Mouse (Mus musculus) cerebellum, adult 8-10 months (tissue): Measurements from ENCODE around the gene Foxo6.

ENCODE experiments used
- DNase-seq: peaks from one replicate; pipeline ENCODE4 v3.0.0; 2022

The Foxo6 gene

GRCm38 (mm10) chr4:120287290-120288111 is at the start of gene Foxo6:
Gene Foxo6, minus strand, starts transcription at chr4:120287349.
- DNase-seq, result peak; percentile 81

GRCm38 (mm10) chr4:120334316-120334715 is 47.2 kb upstream of the Foxo6 start:
- DNase-seq, result no peak

DNA sequence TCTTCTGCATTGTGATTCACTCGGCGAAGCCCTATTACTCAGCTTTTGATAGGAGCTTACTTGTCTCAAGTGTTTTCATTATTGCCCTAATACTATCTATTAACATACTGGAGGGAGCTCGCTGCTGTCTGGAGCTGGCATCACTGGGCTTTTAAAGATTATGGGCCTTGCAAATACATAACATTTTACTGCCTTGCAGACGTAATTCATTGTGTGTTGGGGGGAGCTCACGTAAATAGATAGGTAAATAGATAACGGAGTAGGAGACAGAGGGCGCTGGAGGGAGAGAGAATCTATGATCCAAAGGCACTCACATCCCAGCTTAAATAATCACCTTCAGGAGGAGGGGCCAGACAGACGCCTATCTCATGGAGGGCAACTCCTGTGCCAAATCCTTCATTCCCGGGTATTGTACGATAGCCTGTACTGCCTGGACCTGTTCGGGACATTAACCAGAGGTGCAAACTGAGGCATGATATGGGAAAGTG is 45.8 kb upstream of the Foxo6 start:
- no peak for DNase-seq

DNA sequence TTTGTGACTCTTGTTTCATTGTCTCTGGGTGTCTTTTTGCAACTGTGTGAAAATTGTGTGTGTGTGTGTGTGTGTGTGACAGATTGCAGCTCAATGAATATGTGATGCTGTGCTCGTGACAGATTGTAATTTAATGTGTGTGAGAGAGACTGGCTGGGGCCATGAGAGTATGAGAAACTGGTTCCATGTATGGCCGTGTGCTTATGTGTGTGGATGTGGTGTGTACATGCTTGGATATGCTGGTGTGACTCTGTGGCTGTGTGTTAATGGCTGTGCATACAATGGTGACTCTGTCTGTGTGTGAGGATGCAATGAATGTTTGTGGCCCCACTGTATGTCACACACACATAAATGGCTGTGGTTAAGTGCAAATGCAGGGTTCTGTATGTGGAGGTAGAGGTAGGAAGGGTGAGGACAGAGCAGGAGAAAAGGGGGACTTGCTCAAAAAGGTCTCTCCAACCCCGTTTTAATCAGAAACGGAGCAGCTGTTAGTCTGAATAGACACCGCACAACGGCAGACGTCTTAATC is 45.3 kb upstream of the Foxo6 start:
- no peak for DNase-seq

DNA sequence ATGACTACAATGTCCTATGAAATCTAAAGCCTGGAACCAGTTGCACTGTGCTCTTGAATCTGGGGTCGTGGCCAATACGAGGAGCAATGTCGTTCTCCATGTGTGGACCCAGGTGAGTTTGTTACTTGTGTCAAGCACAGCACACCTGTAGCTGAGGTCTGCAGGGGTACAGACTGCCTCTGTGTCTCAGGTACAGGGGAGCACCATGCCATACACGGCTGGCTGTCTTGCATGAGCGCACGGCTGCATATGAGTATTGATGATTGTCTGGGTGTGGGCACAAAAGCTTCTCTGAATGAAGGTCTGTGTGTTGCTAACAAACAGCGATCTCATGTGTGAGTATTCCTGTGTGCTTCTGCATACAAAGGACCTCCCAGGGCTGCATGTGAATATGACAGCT is 44.8 kb upstream of the Foxo6 start:
- DNase-seq, result no peak

- DNase-seq, result no peak
These were observed 44.4 kb upstream of the Foxo6 start for GRCm38 (mm10) chr4:120331541-120331940.

DNA sequence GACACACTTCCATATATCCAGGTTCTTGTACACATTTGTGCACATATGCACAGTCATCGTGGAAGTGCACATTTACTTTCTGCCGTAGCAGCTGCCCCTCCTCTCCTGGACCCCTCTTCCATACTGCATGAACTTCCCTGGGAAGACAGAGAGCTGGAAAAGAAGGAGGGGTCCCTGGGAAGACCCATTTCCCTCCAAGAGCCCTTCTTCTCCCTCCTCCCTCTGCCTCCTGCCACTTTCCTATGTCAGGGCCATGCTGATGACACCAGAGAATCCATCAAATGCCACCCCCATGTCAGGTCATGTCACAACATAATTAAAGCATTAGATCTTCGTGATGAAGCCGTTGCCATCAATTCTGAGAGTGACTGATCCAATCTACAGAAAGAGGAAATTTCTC is 38.6 kb upstream of the Foxo6 start:
- no peak for DNase-seq

DNA sequence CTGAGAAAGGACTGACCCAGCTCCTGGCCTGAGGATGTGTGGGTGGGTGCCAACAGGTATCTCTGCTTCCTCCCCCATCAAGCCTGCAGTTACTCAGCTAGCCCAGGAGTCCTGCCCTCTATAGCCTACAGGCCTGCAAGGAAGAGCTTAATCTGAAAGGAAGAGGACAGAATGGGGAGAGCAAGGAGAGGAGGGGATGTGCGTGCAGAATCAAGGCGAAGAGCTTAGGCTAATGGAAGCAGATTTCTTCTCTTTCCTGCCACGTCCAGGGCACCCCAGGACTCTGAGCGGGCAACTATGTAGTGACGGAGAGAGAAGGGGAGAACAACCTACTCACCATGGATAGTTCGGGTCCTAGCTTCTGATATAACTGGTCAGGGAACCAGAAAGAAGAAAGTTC is 37.9 kb upstream of the Foxo6 start:
- DNase-seq, result no peak

- no peak for DNase-seq
These were observed 36.7 kb upstream of the Foxo6 start for GRCm38 (mm10) chr4:120323858-120324257.

DNA sequence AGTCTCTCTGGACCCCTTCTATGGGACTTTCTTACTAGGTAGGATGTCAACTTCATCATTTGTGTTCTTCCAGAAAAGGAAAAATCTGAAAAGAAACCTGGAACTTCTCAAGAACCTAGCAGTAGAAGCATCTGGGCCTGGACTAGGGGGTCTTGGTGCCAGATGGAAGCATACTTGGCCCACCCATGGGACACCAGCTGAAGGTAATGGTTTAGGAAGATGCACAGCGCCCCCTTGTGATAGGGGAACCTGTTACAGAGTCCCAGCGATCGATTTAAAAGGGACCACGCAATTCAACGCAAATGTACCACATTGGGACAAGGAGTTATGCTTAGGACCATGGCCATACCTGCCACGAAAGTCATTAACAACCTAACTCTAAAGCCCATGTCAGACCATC is 36.0 kb upstream of the Foxo6 start:
- DNase-seq, result peak; percentile 23

GRCm38 (mm10) chr4:120317541-120317940 is 30.4 kb upstream of the Foxo6 start:
- no peak for DNase-seq

- no peak for DNase-seq
These were observed 29.6 kb upstream of the Foxo6 start for GRCm38 (mm10) chr4:120316716-120317115.

DNA sequence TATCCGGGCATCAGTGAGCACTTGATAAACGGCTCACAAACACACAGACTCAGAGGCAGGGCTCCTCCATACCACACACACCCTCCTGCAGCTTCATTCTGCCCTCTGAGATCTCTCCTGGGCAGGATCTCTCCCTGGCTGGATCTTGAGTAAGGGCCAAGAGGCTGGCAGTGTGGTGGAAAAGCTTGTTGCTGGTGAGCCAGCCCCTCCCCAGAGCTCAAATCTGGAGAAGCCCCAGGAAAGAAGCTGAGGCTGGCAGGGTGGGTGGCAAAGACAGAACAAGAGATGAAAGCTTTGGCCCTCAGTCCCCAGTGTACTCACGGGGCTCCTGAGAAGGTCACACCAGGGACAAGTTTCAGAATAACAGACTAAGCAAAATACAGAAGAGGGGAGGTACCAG is 27.4 kb upstream of the Foxo6 start:
- DNase-seq, result no peak

DNA sequence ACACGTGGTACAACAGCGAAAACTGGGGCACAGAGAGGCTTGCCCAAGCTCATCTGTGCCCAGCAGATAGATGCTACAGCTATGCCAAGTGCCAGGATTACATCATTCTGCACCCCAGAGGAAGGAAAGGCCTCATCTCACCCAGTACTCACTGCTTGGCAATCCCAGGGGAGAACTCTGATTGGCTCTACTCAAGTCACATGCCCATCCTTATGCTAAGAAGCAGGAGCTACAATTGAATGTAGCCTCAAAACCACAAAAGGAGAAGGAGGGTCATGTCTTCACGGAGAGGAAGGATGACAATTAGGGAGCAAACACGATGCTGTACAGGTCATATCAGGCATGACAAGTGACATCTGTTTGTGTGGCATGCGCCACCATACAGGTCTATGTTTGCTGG is 26.2 kb upstream of the Foxo6 start:
- DNase-seq, result no peak

DNA sequence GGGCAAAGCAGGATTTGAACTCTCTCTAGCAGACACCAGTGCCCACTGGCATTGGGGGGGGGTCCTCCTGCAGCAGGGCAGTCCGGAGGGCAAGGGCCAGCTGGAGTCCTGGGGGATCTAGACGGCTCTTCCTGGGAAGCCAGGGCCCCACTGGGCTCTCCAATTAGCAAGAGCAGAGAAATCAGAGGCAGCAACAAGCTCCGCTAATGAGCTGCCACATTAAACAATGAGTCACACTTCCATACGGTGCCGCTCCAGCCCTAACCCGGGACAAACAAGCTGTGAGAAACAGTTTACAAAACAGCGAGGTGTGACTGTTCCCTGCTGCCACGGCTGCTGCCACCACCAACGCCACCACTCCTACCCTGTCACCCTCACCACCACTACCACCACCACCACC is 17.4 kb upstream of the Foxo6 start:
- no peak for DNase-seq

- no peak for DNase-seq
These were observed 12.1 kb upstream of the Foxo6 start for GRCm38 (mm10) chr4:120299287-120299686.

DNA sequence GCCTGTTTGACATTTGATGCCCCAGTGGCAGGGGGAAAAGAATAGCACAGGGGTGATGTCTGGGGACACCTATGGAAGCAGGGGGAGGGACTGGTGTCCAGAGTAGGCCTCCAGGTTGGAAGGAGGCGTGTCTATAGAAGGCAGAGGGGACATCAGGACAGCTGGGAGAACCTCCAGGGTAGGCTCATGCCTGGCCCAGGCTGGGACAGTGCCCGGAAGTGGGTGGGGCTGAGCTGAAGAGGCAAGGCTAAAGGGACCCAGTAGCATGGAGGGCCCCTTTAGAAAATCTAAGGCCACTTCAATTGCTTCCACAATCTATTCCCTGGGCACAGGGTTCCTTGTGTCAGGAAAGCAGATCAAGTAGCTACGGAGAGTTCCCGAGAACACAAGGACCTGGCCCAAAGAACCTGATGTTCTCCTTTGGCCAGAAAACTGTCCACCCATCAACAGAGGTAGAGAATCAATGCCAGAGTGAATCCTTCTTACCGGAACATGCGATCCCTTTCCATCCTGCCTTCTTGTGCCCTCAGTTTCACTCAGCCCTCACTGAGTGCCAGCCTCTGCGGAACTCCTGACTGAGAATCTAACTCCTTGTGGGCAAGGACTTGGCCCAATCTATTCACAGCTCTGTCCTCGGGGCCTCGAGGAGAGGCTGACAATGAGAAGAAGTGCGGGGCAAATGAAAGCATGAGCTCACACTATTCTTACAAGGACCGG is 4.1 kb upstream of the Foxo6 start:
- no peak for DNase-seq

DNA sequence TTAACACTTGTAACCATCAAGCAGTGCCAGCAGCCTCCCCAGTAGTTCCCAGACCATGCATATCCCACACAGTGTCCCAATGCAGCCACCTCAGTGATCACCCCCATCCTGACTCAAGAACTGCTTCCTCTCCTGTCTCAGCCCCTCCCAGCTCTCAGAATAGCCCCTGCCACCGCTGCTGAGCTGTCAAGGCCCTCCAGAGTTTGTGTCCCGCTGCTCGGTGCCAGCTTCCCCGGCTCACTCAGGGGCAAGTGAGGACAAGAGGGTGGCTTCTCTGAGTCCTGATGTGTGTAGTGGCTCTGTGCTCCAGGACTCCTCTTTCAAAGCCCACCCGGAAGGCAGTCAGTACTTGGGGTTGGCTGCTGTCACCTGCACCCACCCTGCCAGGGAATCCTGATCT is 3.3 kb upstream of the Foxo6 start:
- no peak for DNase-seq

GRCm38 (mm10) chr4:120289181-120289965 is 2.2 kb upstream of the Foxo6 start:
- no peak for DNase-seq

- DNase-seq, result no peak
These were observed 348 bp downstream of the Foxo6 start for GRCm38 (mm10) chr4:120286761-120287241.

GRCm38 (mm10) chr4:120285730-120286129 is 1.4 kb downstream of the Foxo6 start:
- DNase-seq, result no peak

- DNase-seq, result no peak
These were observed 1.9 kb downstream of the Foxo6 start for GRCm38 (mm10) chr4:120285223-120285622.

DNA sequence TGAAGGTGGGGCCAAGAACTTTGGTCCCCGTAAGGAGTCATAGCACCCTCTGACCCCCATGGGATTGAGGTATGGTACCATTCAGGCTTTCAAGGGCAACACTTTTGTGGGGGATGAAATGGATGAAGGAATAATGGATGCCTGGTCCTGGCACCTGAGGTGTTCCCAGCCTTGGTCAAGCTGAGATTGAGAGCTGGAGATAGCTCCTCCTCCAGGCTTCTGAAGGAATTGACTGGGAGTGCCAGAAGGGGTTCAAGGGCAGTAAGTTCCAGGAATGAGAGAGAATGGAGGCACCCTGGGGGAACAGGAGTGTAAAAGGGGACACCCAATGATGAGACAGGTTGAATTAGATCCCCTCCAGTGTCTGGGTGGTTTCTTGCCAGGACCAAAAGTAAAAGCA is 3.0 kb downstream of the Foxo6 start:
- no peak for DNase-seq
